Mouse (Mus musculus) G1E (cell line): ENCODE results near the gene Fam193b.

Experiments used
- CTCF ChIP-seq: IDR thresholded peaks from 2 replicates; pipeline ENCODE4 v1.5.1; 2012; ENCODE audit warnings: low read depth, low read length, inconsistent platforms, mixed read lengths
- GATA1 ChIP-seq: IDR thresholded peaks from 2 replicates; pipeline ENCODE4 v1.6.1; 2012; ENCODE audit warnings: borderline replicate concordance, low read length, inconsistent platforms, mixed read lengths
- GATA2 ChIP-seq: IDR thresholded peaks from 2 replicates; pipeline ENCODE4 v1.6.1; 2012; ENCODE audit warnings: low read depth, low read length, inconsistent platforms, borderline replicate concordance
- POLR2AphosphoS5 ChIP-seq: IDR thresholded peaks from 2 replicates; pipeline ENCODE4 v1.6.1; 2012; ENCODE audit warnings: low read depth, low read length, inconsistent platforms; ENCODE audit not compliant: insufficient replicate concordance
- TAL1 ChIP-seq: conservative IDR thresholded peaks from 2 replicates; pipeline ENCODE4 v1.6.1; 2012; ENCODE audit warnings: low read depth, low read length, inconsistent platforms, mixed read lengths

DNA sequence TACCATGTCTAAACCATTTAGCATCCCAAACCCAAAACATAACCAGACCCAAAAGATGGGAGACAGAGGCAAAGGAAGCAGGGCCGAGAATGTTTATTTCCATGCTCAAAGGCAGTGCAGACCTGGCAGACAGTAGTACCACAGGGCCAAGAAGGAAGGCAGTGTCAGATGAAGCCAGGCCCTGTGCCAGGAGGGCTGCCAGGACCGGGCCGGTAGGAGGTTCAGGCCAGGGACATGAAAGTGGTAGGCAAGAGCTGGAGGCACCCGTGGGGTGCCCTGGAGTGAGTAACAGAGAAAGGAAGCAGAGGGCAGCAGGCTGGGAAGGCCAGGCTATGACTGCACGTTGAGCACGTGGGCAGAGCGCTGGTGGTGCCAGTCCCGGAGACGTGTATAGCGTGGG is 64.2 kb downstream of the Fam193b start:
- TF ChIP-seq CTCF: no peak
- no peak for TF ChIP-seq GATA1
- no peak for TF ChIP-seq TAL1
- TF ChIP-seq POLR2AphosphoS5: no peak
- no peak for TF ChIP-seq GATA2
